Mouse (Mus musculus) right cerebral cortex, postnatal 10 days (tissue): ENCODE data around the gene Gdpd4.

Experiments used
- DNase-seq, 2 experiments: peaks; one replicate each; pipeline ENCODE4 v3.0.0; 2021; ENCODE audit warnings: low spot score in 2 of 2

Gdpd4 gene

DNA sequence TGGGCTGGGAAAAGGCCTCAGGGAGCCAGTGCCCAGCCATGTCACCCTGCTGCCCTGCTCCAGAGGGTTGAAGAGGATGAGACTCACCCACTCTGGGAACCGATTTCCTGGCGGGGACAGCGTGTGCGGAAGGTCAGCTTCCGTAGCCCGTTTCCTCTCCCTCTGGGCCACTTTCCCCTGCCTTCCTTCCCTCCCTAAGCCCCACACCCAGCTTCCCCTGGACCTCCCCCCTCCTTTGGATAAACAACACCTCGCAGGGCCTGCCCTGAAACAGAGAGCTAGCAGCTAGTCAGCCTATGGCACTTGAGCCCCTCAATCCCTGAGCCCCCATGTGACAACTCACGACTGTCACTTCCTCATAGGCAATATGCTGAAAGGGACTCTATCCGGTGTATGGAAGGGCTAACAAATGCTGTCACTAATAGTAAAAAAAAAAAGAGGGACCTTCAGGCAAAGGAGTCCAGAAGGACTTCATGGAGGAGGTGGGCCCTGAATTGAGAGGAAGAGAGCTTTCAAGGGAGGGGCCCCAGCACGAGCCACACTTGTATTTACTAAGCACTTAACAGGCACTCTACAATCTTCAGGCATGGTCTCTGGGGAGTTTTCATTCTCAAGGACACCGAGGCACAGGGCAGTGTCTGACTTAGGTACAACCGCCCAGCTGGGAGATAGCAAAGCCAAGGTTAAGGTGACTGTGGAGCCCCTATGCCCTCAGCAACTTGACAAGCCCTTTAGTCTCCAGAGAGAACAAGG is 165.0 kb downstream of the Gdpd4 start:
- DNase-seq, result no peak

DNA sequence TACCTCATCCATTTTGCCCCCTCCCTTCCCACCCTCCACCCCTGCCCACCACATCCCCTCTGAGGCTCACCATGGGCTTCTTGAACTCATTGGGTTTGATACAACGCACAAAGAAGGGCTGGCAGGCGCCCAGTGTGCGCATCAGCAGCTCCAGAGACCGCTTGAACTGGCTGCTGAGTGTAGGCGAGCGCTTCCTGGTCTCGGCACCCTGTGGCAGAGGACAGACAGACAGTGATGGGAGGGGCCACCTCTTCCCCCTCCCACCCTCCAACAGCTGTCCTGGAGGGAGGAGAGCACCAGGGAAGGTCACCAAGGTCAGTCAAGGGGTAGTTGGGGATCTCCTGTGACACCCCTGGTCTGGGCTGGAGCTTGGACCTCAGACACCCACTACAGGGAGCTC is 165.6 kb downstream of the Gdpd4 start:
- no peak for DNase-seq

GRCm38 (mm10) chr7:98086346-98086745 is 166.6 kb downstream of the Gdpd4 start:
- no peak for DNase-seq

DNA sequence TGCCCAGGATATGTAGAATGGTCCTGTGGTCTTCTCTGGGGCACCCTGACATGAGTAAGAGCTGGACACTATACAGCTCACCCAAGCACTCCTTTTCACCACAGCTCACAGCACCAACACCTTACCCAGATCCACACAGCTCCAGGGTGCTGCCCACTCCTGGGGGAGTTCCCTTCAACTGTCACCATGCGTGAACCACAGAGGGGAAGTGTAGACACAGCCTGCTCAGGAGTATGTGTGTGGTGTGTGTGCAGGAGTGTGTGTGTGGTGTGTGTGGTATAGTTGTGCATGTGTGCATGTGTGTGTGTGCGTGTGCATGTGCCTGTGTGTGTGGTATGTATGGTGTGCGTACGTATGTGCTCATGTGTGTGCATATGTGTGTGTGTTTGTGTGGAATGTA is 176.1 kb downstream of the Gdpd4 start:
- no peak for DNase-seq

- no peak for DNase-seq
These were observed 177.8 kb downstream of the Gdpd4 start for GRCm38 (mm10) chr7:98097557-98097956.
